Mouse (Mus musculus) brain, adult 2 months (tissue): ENCODE results near the gene Pacsin3.

Experiments
- DNase-seq: peaks from one replicate; pipeline ENCODE4 v3.0.0; 2011; ENCODE audit warnings: low read depth, low spot score

Gene Pacsin3

DNA sequence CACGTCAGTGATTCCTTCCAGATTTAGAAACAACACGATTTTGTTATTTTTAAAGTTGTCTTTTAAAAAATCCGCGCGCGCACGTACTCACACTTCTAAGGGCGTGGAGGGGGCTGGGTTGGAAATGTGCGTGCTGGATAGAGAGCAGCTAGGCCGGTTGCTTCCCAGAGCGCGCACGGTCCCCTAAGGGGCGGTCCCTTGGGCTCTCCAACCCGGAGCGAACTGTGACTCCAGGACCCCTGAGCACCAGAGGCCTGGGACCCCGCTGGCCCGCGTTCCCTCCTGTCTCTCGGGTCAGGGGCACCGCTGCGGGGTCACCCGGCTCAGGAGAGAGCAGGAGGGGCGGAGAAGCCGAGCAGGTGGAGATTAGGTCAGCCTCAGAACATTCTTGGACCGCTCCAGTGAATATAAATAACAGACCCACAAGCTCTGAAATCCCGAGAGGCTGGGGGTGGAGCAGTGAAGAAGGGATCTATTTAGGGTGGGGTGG is at the start of gene Pacsin3:
Pacsin3 (plus strand) TSS at position 294 of the 490 bp plus-strand sequence.
- peak; percentile 73 for DNase-seq

DNA sequence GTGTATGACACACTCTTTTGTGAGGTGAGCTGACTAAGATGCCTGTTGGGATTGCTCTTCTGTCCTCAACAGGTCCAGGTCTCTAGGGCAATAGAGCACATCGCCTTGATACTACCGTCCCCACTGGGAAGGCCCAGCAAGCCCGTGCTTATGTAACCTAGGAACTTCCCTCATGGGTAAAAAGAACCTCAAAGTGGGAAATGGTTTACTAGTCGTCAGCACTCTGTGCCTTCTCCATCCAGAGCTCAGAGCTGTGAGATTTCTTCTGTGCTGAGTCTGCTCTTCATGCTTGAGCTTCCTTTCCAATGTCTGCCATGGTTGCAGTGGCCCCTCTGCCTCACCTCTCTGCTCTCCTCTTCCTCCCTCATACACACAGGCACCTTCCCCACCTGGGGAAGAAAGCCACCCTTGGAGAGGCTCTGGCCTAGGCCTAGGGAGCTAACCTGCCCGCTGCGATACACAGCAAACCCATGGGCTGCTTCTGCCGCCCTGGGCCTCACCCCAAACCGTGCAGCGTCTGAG is 49.4 kb upstream of the Pacsin3 start:
- peak; percentile 45 for DNase-seq

DNA sequence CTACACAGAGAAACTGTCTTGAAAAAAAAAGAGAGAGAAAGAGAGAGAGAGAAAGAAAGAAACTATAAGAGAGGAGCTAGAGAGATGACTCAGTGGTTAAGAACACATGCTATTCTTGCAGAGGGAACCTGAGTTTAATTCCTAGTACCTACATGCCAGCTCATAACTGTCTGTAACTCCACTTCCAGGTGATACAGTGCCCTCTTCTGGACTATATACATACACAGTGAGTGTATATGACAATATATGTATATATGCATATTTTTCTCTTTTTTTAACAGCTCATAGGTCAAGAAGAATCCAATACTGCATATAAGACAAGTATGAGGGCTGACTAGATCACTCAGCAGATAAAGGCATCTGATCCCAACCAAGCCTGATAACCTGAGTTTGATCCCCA is 42.4 kb upstream of the Pacsin3 start:
- DNase-seq: no peak

DNA sequence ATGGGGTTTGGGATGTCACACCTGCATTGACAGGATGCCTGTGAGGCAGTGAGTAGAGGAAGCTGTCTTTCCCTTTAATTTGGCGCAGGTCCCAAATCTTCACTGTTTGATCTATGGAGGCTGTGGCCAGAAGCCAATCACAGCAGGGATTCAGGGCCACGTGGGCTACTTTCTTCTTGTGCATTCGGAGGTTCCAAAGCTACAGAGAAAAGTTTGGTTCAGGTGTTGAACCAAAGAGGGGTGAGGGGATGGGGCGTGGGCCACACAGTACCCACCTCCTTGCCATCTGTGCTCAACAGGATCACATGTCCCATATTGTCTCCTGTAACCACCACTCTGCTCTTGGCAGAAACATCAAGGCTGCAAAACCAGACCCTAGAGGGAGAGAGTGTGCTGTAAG is 38.7 kb upstream of the Pacsin3 start:
- peak; percentile 39 for DNase-seq

DNA sequence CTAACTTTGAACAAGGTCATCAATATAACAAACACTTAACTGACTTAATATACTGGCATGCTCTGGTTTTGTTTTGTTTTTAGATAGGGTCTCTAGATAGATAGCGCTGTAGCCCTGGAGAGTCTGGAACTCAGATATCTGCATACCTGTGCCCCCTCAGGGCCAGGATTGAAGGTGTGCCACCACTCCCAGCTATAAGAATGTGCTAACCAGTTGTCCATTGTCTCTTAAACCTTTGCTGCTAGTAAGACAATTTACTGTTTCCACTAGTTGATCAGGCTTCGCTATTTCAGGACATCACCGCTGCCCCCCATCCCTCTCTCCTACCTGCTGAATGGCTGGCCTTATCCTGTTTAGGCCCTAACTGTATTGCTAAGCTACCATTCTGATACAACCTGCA is 35.3 kb upstream of the Pacsin3 start:
- DNase-seq: no peak

DNA sequence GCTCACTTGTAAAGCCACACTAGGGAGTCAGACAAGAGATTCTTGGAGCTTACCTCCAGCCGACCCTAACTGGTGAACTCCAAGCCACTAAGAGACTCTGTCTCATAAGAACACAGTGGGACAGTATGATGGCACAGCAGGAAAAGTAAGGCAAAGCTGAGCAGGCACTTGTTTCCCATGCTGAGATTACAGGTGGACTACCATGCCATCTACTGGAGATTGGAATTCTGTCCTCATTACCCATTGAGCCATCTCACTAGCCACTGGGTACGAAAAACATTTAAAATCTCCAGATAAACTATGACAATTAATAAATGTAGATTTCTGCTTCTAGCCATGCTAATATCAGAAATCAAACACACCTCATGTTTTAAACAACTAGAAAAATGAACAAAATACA is 32.1 kb upstream of the Pacsin3 start:
- DNase-seq: peak; percentile 47

DNA sequence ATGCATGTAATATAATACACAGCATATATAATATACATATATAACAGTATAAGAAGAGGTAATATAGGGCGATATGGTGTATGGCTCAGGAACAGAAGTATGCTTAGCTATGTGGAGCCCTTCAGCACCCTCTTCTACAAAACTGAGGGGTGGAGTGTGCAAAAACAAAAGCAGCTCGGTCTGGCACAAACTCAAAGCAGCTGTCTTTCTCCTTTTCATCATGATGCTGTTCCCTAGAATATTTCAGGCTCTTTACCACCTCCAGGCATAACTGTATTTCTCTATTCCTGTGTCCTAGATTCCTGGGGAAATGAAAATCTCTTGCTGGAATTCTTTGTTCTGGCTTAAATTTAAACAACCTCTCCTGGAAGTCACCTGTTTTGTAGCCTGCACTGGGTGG is 26.0 kb upstream of the Pacsin3 start:
- DNase-seq: peak; percentile 84

DNA sequence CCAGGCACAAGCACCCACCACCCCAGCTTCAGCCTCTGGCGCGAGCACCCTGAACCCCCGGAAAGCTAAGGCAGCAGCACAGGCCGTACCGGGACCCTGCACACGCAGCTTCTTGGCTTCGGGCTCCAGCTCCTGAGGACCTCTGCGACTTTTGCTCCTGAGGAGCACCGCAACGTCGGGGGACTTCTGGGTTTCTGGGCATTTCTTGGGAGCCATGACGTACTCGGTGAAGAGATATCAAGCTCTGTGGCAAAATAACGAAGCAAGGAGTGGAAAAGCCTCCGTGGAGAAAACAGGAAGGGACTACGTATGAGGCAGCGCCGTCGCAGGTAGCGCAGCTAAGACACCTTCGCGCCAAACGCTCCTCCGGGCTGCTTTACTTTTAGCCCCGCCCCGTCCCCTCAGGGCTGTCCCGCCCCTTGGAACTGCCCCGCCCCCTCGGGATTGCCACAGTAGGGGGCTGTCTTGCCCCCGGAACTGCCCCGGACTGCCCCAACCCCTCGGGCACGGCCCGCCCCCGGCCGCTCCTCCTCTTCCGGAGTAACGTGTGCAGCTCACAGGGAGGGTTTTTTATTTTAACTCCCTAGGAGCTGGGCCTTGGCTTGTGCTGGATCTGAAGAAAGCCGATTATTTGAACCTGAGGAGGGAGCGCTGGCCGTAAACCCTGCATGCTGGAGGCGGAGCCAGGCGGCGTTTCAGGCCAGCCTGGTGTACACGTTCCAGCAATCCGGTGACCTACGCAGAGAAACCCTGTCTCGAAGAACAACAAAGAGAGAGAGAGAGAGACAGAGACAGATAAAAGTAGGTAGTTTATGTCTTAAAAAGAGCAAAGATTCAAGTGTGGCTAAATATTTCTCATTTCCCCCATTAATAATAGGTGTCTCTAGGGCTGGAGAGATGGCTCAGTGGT is 18.9 kb upstream of the Pacsin3 start, which contains the start of gene Ddb2:
Ddb2 (minus strand) TSS at position 382 of the 910 bp plus-strand sequence.
- DNase-seq: peak; percentile 98

DNA sequence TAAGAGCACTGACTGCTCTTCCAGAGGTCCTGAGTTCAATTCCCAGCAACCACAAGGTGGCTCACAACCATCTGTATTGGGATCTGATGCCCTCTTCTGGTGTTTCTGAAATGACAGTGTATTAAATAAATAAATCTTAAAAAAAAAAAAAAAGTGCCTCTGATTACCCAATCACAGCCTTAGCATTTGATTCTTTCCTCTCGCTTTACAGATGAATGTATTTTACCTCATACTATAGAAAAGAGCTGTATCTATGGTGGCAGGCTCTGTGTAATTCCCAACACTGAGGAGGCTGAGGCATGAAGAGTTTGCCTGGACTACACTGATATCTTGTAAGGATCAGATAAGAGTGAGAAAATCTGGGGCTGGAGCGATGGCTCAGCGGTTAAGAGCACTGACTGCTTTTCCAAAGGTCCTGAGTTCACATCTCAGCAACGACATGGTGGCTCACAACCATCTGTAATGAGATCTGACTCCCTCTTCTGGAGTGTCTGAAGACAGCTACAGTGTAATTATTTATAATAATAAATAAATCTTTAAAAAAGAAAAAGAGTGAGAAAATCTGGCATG is 18.2 kb upstream of the Pacsin3 start:
- peak; percentile 43 for DNase-seq

DNA sequence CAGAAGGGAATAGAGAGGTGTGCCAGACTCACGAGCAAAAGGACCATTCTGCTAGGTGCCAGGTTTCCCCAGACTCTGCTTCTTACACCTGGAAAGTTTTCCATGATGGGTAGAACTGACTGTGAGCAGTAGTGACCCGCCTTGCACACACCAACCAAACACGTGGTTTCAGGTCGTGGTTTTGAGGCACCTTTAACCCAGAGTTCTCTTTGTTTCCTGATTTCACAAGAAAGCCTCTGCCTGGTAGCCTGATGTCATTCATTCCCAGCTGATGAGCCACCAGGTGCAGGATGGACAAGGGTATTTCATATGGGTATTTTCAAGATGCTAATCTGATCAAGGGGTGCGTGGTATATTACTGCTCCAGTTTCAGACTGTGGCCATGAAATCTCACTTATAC is 13.2 kb upstream of the Pacsin3 start:
- no peak for DNase-seq

DNA sequence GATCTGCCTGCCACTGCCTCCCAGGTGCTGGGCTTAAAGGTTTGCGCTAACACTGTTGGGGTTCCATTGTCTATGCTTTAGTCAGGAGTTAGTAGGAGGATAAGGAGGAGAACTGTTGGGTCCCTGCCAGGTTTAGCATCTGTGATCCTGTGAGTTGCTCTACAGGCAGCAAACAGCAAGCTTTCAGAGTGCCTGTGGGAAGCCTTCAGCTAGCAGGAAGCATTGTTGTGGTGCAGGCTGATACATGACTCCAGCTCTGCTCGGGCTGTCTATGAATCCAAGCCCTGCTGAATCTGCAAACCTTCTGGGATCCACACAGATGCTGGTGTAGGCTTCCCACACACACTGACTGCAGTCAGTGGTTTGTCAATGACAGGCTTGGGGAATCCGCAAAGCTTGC is 12.3 kb upstream of the Pacsin3 start:
- peak; percentile 92 for DNase-seq

DNA sequence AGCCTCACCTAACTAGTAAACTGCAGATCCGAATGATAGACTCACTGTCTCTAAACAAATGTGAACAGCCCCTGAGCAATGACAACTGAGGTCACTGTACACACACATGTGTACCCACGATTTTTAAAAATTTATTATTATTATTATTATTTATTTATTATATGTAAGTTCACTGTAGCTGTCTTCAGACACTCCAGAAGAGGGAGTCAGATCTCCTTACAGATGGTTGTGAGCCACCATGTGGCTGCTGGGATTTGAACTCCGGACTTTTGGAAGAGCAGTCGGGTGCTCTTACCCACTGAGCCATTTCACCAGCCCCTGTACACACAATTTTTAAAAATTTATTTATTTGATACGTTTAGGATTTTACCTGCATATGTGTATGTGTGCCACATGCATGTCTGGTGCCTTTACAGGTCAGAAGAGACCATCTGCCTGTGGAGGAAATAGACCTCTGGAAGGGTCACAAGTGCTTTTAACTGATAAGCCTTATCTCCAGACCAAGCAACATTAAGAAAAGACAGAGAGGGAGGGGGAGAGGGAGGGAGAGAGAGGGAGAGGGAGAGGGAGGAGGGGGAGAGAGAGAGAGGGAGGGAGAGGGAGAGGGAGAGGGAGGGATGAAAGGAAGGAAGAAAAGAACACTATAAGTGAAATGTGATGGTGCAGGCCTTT is 11.1 kb upstream of the Pacsin3 start:
- no peak for DNase-seq

DNA sequence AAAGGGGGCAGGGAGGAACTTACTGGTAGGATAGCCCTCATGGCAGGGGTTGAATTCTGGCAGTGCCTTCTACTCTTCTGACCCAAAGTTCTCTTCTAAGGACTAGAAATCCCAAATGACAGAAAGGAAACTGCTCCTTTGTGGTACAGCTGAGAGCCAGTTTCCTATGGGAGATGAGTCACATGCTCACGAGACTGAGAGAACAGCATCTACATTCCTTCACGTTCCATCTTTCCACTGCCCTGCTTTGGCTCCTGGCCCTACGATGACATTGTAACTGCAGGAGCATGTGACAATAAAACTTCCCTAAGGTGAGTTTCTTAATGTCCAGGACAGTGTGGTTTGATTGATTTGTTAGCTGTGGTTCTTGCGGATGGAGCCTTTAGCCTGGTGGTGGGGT is 7.4 kb upstream of the Pacsin3 start:
- no peak for DNase-seq

DNA sequence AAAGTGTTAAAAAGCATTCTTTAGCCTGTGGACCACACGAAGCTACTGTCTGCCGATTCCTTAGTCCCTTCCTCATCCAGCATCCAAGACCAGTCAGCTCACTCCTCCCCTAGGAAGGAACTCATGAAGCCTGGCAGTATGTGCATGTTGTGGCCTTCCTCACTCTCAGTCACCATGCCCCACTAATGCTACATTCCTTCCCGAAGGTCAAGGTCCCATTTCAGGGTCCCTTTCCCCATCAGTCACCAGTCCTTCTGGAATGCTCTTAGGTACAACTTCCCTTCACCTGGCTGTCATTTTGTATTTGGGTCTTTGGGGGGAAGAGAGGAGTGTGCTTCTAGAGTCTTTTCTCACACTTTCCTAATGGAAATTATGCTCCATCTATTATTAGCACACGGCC is 3.8 kb upstream of the Pacsin3 start:
- DNase-seq: no peak

DNA sequence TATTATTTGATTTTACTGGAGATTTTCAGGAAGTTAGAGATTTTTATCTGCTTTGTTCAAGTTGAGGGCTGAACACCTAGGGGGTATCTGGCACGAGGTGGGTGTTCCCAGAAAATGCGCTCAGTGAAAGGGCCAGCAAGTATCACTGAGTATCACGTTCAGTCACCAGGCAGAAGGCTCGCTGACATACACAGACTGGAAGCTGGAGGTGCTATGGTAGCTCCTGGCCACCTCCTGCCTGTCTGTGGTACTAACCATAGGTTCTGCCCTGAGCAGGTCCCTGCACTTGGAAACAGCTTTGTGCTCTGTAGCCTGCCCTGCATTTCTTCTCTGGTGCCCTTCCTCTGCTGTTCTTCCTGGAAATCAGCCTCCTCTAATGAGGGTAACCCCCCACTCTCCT is 3.2 kb upstream of the Pacsin3 start:
- DNase-seq: no peak

DNA sequence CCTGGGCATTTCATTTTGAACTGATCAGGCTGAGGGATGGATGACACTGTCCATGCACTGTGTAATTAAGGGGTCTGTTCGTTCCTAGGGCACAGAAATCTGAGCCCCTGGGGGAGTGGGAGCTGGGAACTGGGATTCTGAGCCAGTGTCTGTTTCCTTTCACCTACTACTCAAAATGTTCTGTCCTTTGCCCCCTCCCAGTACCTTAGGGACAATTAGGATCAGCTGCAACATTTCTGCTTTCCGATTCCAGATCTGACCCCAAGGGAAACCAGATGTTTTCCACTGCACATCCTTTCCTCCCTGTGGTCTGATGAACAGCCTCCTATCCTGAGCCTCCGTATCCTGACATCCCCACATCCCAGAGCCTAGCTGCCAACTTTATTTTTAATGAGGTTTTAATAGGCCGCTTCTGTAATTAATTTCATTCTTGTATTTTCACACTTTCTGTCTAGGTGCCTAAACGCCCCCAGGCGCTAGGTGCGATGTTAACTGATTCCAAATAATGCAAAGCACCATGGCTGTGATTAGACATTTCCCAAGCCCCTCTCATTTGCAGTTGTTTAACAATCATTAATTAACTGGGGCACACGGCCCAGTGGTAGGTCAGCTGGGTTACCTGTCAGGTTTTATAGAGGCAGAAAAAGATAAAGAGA is 901 bp upstream of the Pacsin3 start:
- no peak for DNase-seq

DNA sequence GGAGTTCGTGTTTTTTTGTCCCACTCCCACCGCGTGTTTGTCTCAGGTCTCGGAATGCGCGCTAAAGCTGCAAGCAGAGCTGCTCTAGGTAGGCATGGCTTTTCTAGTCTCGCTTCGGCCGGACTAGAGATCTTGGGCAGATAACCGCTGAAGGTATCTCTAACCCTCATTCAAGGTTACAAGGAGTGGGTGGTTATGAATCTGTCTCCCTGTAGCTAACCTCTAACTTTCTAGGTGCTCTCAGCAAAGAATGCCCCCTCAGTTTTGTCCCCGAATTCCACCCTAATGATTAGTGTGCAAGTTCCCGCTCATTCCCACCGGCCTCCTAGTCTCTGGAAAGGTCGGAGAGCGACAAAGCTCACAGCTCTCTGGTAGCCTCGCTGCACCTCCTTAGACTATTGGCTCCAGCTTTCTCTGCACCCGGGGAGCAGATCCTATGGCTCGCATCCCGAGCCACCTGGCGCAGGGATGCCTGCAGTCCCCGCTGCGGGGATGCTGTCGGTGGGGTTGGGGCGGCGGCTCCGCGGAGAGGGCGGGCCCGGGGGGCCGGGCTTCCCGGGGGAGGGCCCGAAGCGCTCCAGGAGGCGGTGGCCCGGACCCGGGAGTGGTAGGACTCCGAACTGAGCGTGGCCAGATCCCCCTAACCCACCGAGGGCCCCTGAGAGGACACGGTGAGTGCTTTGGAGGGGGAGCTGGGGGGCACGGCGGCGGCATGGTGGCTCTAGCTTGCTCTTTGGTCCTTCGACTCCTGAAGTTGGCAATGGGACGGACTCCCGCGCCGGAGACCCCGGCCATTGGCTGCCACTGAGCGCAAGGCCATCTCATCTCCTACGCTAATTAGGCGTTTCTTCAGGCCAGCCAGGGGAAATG is 737 bp downstream of the Pacsin3 start:
- peak; percentile 77 for DNase-seq

DNA sequence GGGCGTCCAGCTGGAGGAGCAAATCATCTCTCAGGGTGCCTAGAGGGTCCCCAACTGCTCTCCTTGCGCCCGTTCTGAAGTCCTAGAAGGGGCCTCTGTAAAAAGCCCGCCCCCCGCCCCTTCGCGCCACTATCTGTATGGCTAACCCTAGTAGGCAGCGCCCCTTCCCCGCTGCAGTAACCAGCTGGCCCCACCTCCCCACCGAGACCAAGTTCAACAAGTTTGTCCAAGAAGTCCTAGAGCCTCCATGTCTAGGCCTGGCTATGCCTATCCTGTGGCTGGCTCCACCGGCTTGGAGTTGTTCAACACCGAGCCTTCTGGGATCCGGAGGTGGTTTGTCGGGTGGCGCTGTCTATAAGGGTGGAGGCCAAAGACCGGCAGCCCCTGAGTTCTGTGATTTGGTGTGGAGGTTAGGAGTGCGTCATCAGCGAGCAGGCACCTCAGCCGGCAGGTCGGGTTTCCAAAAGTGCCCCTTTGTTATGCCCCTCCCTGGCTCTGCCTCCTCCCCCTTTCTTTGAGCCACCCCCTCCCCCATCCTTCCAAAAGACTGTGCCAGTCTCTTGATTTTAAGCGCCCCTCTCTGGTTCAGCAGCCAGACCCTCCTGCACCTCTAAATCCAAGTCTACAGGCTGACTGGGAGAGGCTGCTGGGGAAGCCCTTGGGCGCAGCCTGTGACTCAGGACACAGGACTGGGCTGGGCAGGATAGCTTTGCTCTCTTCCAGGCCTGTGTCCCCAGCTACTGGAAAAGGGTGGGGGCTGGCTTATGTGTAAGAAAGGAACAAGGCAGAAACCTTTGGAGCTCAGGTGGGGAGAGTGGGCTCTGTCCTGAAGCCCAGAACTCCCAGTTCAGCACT is 1.6 kb downstream of the Pacsin3 start:
- peak; percentile 51 for DNase-seq

DNA sequence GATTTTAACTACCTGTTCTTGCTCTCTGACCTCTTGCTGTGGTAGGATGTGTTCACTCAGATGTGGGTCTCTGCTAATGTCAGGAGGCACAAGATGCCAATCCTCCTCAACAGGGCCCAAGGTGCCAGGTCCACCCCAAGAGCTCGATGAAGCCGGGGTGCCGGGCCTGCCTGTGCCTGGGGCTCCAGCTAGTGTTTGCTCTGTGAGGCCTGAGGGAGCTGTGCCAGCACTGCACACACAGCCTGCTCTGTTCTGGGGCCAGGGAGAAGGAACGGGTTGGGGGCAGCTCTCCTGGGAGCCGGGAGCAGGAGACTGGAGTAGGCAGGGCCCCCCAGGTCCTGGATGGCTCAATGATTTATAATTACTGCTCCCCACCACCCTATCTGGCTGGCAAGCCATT is 2.3 kb downstream of the Pacsin3 start:
- peak; percentile 80 for DNase-seq

DNA sequence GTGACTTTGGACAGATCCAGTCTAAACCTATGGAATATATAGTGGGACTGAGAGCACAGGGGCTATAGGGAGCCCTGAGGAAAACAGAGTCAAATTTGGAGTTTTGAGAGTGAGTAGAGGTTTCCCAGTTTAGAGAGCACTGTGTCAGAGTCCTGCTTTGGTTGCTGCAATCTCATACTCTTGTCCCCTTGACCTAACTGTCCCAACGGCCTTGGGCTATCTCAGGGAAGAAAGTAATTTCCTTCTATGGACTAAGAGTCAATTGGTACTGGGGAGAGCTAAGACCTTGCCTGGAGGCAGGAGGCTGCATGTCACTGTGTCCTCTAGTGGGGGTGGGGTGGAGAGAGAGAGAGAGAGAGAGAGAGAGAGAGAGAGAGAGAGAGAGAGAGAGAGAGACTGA is 3.1 kb downstream of the Pacsin3 start:
- no peak for DNase-seq
